Mouse (Mus musculus): ENCODE data around the gene Pum2. TPM values are rescaled to one million over a fixed set of nuclear protein-coding genes. Genes with fewer than 3 reads are reported as not detected.

The Pum2 gene
- polyA plus RNA-seq, 1 experiment from 2014 or later, result 69.2 TPM

GRCm38 (mm10) chr12:8773336-8773735 is 99.4 kb downstream of the Pum2 start:
- peaks cover 24% of the 10 kb centered on the region for H3K4me1 ChIP-seq (ENCODE audit: control insufficient read depth, insufficient read depth, low read length)
- peak overlapping the region; percentile 85 for H3K9ac ChIP-seq (replicated peaks; ENCODE audit: low read depth, low read length)
- peak overlapping the region; percentile 94 for H3K4me3 ChIP-seq (ENCODE audit: low read depth, low read length)
- peak overlapping the region; percentile 93; the same call in 1 of the 2 replicates for H3K27ac ChIP-seq (ENCODE audit: low read length)
- H3K9me3 ChIP-seq (ENCODE audit: control insufficient read depth, low read depth, low read length), result no peaks in the 10 kb centered on the region
- H3K36me3 ChIP-seq (ENCODE audit: control insufficient read depth, insufficient read depth, low read length), result no peaks in the 10 kb centered on the region
- ATAC-seq (ENCODE audit: insufficient number of reproducible peaks, insufficient read depth, low FRiP score, low read depth), result no peak
- 17% methylated on average over 6 of the region's 6 CpGs for WGBS
- H3K4me2 ChIP-seq (replicated peaks; ENCODE audit: low read depth, low read length), result peak overlapping the region; percentile 93
- H3K27me3 ChIP-seq (ENCODE audit: control insufficient read depth, insufficient read depth, low read length), result no peaks in the 10 kb centered on the region

- Histone ChIP-seq H3K36me3 (ENCODE audit: control insufficient read depth, insufficient read depth, low read length) (no peaks in the 10 kb centered on the region), H3K27me3 (ENCODE audit: control insufficient read depth, insufficient read depth, low read length) (no peaks in the 10 kb centered on the region), H3K4me2 (replicated peaks; ENCODE audit: low read depth, low read length) (peak overlapping the region; percentile 93), H3K4me3 (ENCODE audit: low read depth, low read length) (no peak overlapping the region), H3K27ac (ENCODE audit: low read length) (no peak overlapping the region), H3K4me1 (ENCODE audit: control insufficient read depth, insufficient read depth, low read length) (peaks cover 27% of the 10 kb centered on the region), H3K9ac (replicated peaks; ENCODE audit: low read depth, low read length) (no peak overlapping the region), H3K9me3 (ENCODE audit: control insufficient read depth, low read depth, low read length) (no peaks in the 10 kb centered on the region)
- no peak for ATAC-seq (ENCODE audit: insufficient number of reproducible peaks, insufficient read depth, low FRiP score, low read depth)
Observed at GRCm38 (mm10) chr12:8774183-8774582, 100.2 kb downstream of the Pum2 start.

- Histone ChIP-seq H3K27me3 (ENCODE audit: control insufficient read depth, insufficient read depth, low read length) (no peaks in the 10 kb centered on the region), H3K4me3 (ENCODE audit: low read depth, low read length) (no peak overlapping the region), H3K36me3 (ENCODE audit: control insufficient read depth, insufficient read depth, low read length) (no peaks in the 10 kb centered on the region), H3K9ac (replicated peaks; ENCODE audit: low read depth, low read length) (no peak overlapping the region), H3K27ac (ENCODE audit: low read length) (no peak overlapping the region; the same call in 1 of the 2 replicates), H3K4me1 (ENCODE audit: control insufficient read depth, insufficient read depth, low read length) (peaks cover 45% of the 10 kb centered on the region), H3K4me2 (replicated peaks; ENCODE audit: low read depth, low read length) (no peak overlapping the region), H3K9me3 (ENCODE audit: control insufficient read depth, low read depth, low read length) (no peaks in the 10 kb centered on the region)
- ATAC-seq (ENCODE audit: insufficient number of reproducible peaks, insufficient read depth, low FRiP score, low read depth), result no peak
- WGBS, result 79% methylated on average over 7 of the region's 7 CpGs
Observed at GRCm38 (mm10) chr12:8776206-8776605, 102.3 kb downstream of the Pum2 start.

- peaks cover 51% of the 10 kb centered on the region for H3K4me1 ChIP-seq (ENCODE audit: control insufficient read depth, insufficient read depth, low read length)
- H3K27me3 ChIP-seq (ENCODE audit: control insufficient read depth, insufficient read depth, low read length), result no peaks in the 10 kb centered on the region
- H3K9ac ChIP-seq (replicated peaks; ENCODE audit: low read depth, low read length), result no peak overlapping the region
- no peak overlapping the region for H3K4me3 ChIP-seq (ENCODE audit: low read depth, low read length)
- 80% methylated on average over 3 of the region's 3 CpGs for WGBS
- no peak overlapping the region for H3K4me2 ChIP-seq (replicated peaks; ENCODE audit: low read depth, low read length)
- ATAC-seq (ENCODE audit: insufficient number of reproducible peaks, insufficient read depth, low FRiP score, low read depth), result no peak
- no peak overlapping the region for H3K27ac ChIP-seq (ENCODE audit: low read length)
- H3K36me3 ChIP-seq (ENCODE audit: control insufficient read depth, insufficient read depth, low read length), result no peaks in the 10 kb centered on the region
- H3K9me3 ChIP-seq (ENCODE audit: control insufficient read depth, low read depth, low read length), result no peaks in the 10 kb centered on the region
Observed at GRCm38 (mm10) chr12:8776741-8777140, 102.8 kb downstream of the Pum2 start.

- Histone ChIP-seq H3K27ac (ENCODE audit: low read length) (no peak overlapping the region), H3K4me3 (ENCODE audit: low read depth, low read length) (no peak overlapping the region), H3K4me2 (replicated peaks; ENCODE audit: low read depth, low read length) (no peak overlapping the region), H3K9ac (replicated peaks; ENCODE audit: low read depth, low read length) (no peak overlapping the region), H3K9me3 (ENCODE audit: control insufficient read depth, low read depth, low read length) (no peaks in the 10 kb centered on the region), H3K36me3 (ENCODE audit: control insufficient read depth, insufficient read depth, low read length) (no peaks in the 10 kb centered on the region), H3K4me1 (ENCODE audit: control insufficient read depth, insufficient read depth, low read length) (peaks cover 58% of the 10 kb centered on the region), H3K27me3 (ENCODE audit: control insufficient read depth, insufficient read depth, low read length) (no peaks in the 10 kb centered on the region)
- no peak for ATAC-seq (ENCODE audit: insufficient number of reproducible peaks, insufficient read depth, low FRiP score, low read depth)
- WGBS, result 72% methylated on average over 7 of the region's 7 CpGs
Observed at GRCm38 (mm10) chr12:8778106-8778505, 104.2 kb downstream of the Pum2 start.

- H3K9me3 ChIP-seq (ENCODE audit: control insufficient read depth, low read depth, low read length), result no peaks in the 10 kb centered on the region
- no peaks in the 10 kb centered on the region for H3K36me3 ChIP-seq (ENCODE audit: control insufficient read depth, insufficient read depth, low read length)
- H3K27ac ChIP-seq (ENCODE audit: low read length), result peak overlapping the region; percentile 27; the same call in 1 of the 2 replicates
- ATAC-seq (ENCODE audit: insufficient number of reproducible peaks, insufficient read depth, low FRiP score, low read depth), result no peak
- H3K9ac ChIP-seq (replicated peaks; ENCODE audit: low read depth, low read length), result no peak overlapping the region
- H3K27me3 ChIP-seq (ENCODE audit: control insufficient read depth, insufficient read depth, low read length), result no peaks in the 10 kb centered on the region
- H3K4me3 ChIP-seq (ENCODE audit: low read depth, low read length), result no peak overlapping the region
- H3K4me2 ChIP-seq (replicated peaks; ENCODE audit: low read depth, low read length), result no peak overlapping the region
- 56% methylated on average over 4 of the region's 4 CpGs for WGBS
- H3K4me1 ChIP-seq (ENCODE audit: control insufficient read depth, insufficient read depth, low read length), result peaks cover 60% of the 10 kb centered on the region
Observed at GRCm38 (mm10) chr12:8779851-8780250, 105.9 kb downstream of the Pum2 start.

- Histone ChIP-seq H3K4me3 (ENCODE audit: low read depth, low read length) (no peak overlapping the region), H3K4me1 (ENCODE audit: control insufficient read depth, insufficient read depth, low read length) (peaks cover 65% of the 10 kb centered on the region), H3K27ac (ENCODE audit: low read length) (peak overlapping the region; percentile 68; the same call in 1 of the 2 replicates), H3K9me3 (ENCODE audit: control insufficient read depth, low read depth, low read length) (no peaks in the 10 kb centered on the region), H3K9ac (replicated peaks; ENCODE audit: low read depth, low read length) (no peak overlapping the region), H3K36me3 (ENCODE audit: control insufficient read depth, insufficient read depth, low read length) (no peaks in the 10 kb centered on the region), H3K4me2 (replicated peaks; ENCODE audit: low read depth, low read length) (no peak overlapping the region), H3K27me3 (ENCODE audit: control insufficient read depth, insufficient read depth, low read length) (no peaks in the 10 kb centered on the region)
- no peak for ATAC-seq (ENCODE audit: insufficient number of reproducible peaks, insufficient read depth, low FRiP score, low read depth)
- WGBS, result 76% methylated on average over 7 of the region's 7 CpGs
Observed at GRCm38 (mm10) chr12:8781121-8781520, 107.2 kb downstream of the Pum2 start.

- Histone ChIP-seq H3K4me2 (replicated peaks; ENCODE audit: low read depth, low read length) (no peak overlapping the region), H3K9me3 (ENCODE audit: control insufficient read depth, low read depth, low read length) (no peaks in the 10 kb centered on the region), H3K27me3 (ENCODE audit: control insufficient read depth, insufficient read depth, low read length) (no peaks in the 10 kb centered on the region), H3K9ac (replicated peaks; ENCODE audit: low read depth, low read length) (no peak overlapping the region), H3K4me3 (ENCODE audit: low read depth, low read length) (no peak overlapping the region), H3K4me1 (ENCODE audit: control insufficient read depth, insufficient read depth, low read length) (peaks cover 72% of the 10 kb centered on the region), H3K27ac (ENCODE audit: low read length) (peak overlapping the region; percentile 68; the same call in 1 of the 2 replicates), H3K36me3 (ENCODE audit: control insufficient read depth, insufficient read depth, low read length) (no peaks in the 10 kb centered on the region)
- ATAC-seq (ENCODE audit: insufficient number of reproducible peaks, insufficient read depth, low FRiP score, low read depth), result peak; percentile 62; the same call in 1 of the 2 replicates
- WGBS, result 68% methylated on average over 9 of the region's 9 CpGs
Observed at GRCm38 (mm10) chr12:8781681-8782378, 107.9 kb downstream of the Pum2 start.

- Histone ChIP-seq H3K36me3 (ENCODE audit: control insufficient read depth, insufficient read depth, low read length) (no peaks in the 10 kb centered on the region), H3K9me3 (ENCODE audit: control insufficient read depth, low read depth, low read length) (no peaks in the 10 kb centered on the region), H3K27me3 (ENCODE audit: control insufficient read depth, insufficient read depth, low read length) (no peaks in the 10 kb centered on the region), H3K4me3 (ENCODE audit: low read depth, low read length) (no peak overlapping the region), H3K4me2 (replicated peaks; ENCODE audit: low read depth, low read length) (no peak overlapping the region), H3K9ac (replicated peaks; ENCODE audit: low read depth, low read length) (no peak overlapping the region), H3K4me1 (ENCODE audit: control insufficient read depth, insufficient read depth, low read length) (peaks cover 68% of the 10 kb centered on the region), H3K27ac (ENCODE audit: low read length) (peak overlapping the region; percentile 68; the same call in 1 of the 2 replicates)
- 62% methylated on average over 3 of the region's 3 CpGs for WGBS
- 0 out of 2 replicates have a peak, but pooled peaks have one; percentile 34 for ATAC-seq (ENCODE audit: insufficient number of reproducible peaks, insufficient read depth, low FRiP score, low read depth)
Observed at GRCm38 (mm10) chr12:8782565-8782964, 108.6 kb downstream of the Pum2 start.

All from stomach, embryonic 14.5 days (tissue).